Mouse (Mus musculus) megakaryocyte, adult 5-6 weeks (primary cell): Measurements from ENCODE around the gene Efcab11. TPM values are rescaled to one million over a fixed set of nuclear protein-coding genes. Genes with fewer than 3 reads are reported as not detected.

Source experiments
- ATAC-seq: 2 replicates; pipeline ENCODE4 v1.8.0; 2016; ENCODE audit warnings: mild to moderate bottlenecking, inconsistent platforms; ENCODE audit not compliant: poor library complexity, severe bottlenecking
- total RNA-seq, 2 experiments: library from RNA; stranded (forward) in 1 of 2; stranded (reverse) in 1 of 2; fragments of 153-499, 151-499 nt in 1 of 2; fragments of 221-1000, 200-1000 nt in 1 of 2; gene quantifications; 2 replicates each; pipeline versions ENCODE4 v1.2.3 to v1.2.4; 2015 to 2017

Efcab11 gene
- total RNA-seq (2015): 5.4 and 7.0 TPM in 2 replicates
- 12.8 and 17.3 TPM in 2 replicates for total RNA-seq (2017)

DNA sequence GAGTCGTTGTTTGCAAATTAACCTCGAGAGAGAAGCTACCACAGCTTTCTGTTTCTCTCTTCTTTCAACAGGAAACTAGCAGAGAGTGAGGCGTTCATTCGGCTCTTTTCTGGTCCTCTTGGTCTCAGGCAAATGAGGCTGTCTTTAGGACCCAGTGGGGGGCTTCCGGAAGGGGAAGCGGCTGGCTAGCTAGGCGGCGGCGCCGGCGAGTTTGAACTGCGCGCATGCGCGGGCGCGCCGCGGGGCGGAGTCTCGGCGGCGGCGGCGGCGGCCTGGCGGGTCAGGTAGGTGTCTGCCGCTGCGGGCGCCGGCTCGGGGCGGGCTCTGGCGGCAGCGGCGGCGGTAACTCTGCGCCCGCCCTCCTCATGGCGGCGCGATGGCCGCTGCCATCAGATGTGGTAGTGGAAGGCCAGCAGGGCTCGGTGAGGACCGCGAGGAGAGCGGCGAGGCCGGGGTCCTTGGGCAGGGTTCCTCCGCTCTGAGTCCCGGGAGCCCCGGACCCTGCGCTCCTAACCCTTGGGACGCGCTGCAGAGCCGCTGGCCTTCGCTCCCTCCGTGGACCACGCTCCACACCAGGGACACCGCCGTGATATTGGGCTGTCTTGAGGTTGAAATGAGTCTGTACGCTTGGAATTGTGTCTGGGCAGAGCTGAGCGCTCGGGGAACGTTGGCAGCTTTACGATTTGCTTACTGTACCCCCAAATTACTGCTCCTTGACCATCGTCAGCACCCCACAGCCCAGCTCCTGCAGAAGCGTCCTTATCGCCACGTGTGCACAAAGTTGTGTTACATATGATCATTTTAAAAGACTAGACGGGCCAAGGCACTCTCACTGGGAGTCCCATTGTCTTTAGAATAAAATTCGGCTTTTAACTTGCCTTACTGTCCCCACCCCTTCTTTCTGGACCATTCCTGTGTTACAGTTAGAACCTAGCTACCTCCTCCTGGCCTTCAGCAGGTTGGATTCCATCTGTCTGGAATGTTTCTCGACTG is at the start of gene Efcab11, which contains the start of gene Tdp1:
TSS of gene Efcab11 (minus strand) at position 171 of the 993 bp plus-strand sequence.
TSS of gene Tdp1 (plus strand) at position 249 of the 993 bp plus-strand sequence.
- peak; percentile 75 for ATAC-seq

DNA sequence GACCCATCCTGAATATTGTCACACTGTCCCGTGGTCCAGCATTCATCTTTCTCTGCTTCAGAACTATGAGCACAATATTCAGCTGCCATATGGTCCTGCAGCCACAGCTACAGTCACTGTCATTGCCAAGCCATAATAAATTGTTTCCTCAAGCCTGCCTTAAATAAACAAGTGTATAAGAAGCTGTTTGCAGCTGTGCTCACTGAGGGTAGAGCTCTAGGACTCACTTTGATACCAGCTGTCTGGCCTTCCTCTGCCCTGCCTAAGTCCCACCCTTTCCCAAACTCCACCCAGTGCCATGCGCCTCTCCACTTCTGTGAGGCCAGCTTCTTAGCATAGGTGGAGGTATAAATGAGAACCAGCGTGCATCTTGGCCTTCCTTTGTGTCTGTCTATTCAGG is 49.4 kb upstream of the Efcab11 start:
- ATAC-seq: no peak

DNA sequence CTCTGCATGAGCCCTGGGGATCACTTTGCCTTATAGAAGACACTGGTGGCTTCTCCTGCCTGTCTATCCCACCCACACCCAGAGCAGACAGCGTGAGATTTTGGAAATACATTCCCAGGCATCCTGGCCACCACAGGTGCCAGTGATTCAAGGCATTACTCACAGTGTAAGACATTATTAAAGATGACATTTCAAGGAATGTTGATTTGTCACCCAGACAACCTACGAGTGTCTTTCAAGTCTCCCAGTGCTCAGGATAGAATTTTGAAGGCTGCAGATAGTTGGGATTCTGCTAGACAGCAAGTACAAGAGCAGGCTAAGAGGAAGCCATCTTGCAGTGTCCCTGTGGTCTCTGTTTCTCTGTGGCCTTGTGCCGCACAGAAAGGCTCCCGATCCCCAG is 48.0 kb upstream of the Efcab11 start:
- no peak for ATAC-seq

DNA sequence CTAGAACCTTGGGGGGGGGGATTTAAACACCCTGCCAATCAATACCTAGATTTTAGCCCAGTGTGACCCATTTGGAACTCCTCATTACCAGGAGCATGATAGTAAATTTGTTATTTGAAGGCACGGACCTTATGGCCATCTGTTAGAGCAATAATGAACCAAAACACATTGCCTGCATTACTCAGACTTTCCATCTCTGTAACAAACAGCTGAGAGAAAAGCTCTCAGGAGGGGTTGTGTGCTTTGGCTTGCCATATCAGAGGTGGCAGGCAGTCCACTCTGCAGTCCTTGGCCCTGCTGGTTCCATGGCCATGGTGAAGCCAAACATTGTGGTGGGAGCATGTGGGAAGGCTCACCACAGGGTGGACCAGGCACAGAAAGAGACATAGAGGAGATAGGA is 44.9 kb upstream of the Efcab11 start:
- no peak for ATAC-seq

DNA sequence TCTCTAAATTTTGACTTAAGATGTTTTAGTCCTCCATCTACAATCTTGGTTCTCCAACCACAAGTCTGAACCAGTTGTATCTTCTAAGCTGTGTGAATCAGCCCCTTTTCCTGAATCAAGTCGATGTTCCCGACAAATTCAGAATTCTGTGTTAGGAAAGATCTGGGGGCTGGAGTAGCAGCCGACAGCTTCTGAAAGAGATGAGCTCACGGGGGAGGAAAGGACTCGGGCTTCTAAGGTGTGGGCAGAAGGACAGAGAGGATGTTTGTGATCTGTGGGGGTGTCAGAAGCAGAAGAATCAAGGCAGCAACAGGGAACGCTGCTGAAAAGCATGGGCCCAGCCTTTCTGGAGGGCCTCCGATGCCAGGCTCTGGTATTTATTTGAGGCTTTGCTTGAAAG is 44.1 kb upstream of the Efcab11 start:
- no peak for ATAC-seq

DNA sequence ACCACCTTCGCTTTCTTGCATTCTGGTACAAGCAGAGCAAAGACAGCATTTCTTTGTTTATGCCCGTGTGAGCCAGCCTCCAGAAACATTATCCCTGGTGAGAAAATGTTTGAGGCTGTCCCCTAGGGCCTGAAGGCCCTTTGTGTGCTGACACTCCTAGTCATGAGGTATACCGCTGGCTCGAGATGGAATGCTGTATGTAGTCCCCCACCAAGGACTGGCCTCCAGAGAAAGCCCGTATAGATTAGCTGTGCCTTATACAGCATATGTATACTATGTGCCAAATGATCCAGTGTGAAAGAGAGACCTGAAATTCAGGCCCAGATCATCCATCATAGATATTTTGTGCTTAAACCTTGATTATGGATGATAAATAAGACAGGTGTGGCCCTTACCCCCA is 39.5 kb upstream of the Efcab11 start:
- no peak for ATAC-seq

DNA sequence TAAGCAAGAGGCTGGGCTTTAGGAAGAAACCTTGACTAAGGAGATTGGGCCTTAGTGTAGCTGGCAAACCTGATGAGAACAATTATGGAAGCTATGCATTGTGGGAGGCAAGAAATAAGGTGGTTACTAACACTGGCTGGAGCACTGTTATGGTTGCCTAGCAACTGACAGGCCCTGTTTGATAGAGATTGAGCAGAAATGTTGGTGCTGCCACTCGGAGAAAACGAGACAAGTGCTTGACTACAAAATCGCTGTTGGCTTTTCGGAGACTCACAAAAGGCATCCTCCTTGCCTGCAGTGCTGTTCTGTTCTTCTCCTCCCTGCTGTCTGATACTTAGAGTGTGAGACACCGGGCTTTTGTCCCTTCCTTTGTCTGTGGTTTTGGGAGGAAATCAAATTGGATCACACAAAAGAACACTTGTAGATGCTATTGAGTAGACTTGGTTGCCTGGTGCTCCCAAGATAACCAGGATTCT is 38.9 kb upstream of the Efcab11 start:
- no peak for ATAC-seq

DNA sequence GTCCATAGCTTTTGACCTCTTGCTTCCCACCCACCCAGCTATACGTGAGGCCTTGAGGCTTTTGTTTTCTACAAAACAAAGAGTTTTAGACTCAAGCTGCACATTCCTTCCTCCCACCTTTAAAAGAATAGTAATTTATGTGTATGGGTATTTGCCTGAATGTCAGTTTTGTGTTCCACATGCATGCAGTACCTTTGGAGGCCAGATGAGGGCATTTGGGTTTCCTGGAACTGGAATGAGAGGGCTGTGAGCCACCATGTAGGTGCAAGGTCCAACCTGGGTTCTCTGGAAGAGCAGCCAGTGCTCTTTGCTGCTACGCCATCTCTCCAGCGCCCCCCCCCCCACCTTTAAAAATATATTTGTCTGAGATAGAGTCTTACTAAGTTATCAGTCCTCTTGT is 36.8 kb upstream of the Efcab11 start:
- 0 out of 2 replicates have a peak, but pooled peaks have one; percentile 27 for ATAC-seq

DNA sequence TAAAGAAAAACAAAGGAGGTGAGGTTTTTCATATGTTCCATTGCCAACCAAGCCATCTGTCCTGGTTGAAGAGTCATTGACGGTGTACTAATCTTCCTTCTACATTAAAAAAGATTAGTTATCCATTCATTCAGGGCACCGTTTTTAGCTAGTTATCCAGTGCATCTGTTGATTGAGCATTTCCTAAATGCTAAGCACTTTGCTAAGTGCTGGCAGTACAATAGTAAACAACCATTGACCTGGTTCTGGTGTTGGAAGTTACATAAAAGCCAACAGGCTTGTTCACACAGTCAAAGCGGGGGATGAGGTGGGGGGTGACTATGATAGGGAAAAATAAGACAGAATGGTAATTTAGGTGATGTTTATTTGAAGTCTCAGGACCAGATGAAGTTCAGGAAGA is 35.4 kb upstream of the Efcab11 start:
- ATAC-seq: no peak

DNA sequence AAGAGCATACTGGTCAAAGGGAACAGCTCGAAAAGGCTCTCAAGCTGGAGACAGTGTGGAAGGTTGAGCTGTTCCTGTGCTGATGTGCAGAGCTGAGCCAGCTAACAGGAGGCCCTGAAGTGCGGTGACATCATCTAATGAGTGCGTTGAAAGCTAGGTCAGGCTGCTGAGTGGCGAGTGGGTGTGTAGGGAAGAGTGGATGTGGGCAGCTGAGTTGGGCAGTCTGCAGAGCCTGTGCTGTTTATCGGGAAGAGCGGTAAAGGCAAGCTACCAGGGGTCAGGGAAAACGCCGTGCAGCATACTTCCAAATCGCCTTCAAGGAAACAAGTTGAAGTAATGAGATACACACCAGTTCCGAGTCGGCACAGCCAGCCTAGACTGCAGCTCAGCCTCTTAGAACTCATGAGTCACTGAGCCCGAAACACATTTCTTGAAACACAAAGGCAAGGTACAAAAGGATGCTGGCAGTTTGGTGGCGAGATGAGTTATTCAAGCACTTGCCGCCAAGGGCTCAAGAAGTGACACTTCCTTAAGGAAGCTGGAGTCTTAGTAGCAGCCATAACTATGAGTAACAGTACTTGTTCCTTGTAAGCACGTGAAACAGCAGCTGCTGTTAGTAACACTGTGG is 33.7 kb upstream of the Efcab11 start:
- ATAC-seq: no peak

DNA sequence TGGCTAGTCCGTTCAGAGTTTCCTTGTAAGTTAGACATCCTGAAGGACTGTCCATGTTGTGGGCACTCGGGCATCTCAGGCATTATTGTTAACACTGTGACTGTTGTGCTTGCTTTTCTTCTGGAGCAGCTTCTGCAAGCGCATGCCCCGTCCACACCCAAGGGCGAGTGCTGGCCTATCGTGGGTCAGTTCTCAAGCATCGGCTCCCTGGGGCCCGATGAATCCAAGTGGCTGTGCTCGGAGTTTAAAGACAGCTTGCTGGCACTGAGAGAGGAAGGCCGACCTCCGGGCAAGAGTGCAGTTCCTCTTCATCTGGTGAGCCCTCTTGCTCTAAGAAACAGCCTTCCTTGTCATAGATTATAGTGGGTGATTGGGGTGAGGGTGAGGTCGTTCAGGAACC is 27.2 kb upstream of the Efcab11 start:
- ATAC-seq: no peak

DNA sequence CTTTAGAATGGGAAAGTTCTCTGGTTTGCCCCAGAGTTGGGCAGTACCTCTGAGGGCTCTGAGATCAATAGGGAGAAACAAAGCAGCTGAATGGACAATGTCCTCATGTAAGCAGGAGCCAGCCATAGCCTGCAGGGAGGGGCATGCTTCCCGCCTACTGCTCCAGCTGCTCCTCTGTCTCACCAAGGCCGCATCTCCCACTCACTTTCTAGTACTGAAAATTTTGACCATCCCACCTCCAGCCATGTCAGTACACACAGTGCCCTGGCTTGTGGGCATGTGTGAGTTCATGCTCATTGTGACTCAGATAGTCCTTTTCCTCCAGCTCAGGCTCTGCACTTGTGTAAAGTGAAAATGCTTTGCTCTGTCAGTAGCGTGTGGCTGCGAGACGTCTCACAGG is 20.3 kb upstream of the Efcab11 start:
- ATAC-seq: no peak

DNA sequence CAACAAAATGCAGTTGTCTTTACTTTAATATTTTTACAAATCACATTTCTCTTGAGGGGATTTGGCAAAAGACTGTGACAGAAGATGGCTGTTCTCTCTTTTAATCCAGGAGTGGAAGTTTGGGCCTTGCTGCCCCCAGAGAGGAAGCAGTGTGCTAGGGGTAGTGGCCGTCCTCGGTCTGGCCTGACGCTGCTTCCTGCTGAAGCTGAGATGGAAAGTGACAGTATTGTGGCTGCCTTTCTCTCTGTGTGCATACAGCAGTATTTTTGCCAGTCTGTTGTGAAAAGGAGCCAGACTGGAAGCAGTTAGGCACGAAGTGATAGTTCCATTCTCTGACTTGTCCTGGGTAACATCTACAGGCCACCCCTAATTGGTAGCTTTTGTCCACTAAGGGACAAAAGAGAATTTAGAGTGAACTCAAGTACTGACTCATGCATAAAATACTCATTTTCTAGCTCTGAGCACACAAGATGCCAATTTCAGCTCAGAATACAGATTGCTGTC is 18.7 kb upstream of the Efcab11 start:
- peak; percentile 54 for ATAC-seq

DNA sequence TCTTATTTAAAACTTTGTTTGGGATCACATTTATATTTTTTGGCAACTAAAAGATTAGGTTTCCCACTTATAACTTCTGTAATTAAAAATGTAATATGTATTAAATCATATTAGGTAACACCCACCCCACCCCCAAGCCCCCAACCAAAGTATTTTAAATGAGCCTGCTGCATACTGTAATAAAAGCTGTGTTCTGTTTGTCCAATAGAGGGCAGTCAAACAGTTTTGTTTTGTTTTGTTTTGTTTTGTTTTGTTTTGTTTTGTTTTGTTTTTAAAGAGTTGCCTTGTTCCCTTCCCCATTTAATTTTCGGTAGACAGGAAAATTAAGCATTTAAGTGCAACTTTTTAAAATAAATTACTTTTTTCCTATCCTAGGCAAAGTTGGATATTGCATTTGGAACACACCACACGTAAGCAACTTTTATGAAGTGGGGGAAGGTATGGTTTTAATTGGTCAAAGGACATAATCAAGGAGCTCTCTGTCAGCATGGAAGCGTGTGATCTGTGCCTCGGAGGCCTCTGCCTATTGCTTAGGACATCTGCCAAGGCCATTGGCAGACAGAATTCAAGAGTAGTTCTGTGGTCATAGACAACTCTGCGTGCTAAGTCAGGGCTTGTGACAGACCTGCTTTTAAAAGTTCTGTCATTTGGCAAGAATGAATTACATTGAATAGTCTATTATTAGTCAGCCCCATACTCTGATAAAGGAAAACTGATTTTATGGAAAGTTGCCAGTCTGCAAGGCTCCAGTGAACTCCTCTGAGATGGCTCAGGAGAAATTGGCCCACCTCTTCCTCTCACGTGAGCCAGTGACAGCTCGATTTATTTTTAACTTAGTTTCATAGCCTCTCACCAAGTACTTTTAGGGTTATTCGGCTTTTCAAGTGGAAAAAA is 18.0 kb upstream of the Efcab11 start:
- ATAC-seq: no peak

DNA sequence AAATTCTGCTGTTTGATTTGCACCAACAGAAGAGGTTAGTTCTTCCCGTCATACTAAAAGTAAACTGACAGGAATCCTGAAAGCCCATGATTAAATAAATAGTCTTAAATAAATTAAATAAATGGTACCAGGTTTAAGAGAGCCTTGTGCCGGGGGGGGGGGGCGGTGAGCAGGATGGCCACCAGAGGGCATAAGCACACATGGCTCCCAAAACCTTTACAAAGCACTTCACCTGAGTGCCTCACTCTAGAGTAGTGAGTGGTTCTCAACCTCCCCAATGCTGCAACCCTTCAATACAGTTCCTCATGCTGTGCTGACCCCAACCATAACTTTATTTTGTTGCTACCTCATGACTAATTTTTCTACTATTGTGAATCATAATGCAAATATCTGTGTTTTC is 15.8 kb upstream of the Efcab11 start:
- ATAC-seq: peak; percentile 69

DNA sequence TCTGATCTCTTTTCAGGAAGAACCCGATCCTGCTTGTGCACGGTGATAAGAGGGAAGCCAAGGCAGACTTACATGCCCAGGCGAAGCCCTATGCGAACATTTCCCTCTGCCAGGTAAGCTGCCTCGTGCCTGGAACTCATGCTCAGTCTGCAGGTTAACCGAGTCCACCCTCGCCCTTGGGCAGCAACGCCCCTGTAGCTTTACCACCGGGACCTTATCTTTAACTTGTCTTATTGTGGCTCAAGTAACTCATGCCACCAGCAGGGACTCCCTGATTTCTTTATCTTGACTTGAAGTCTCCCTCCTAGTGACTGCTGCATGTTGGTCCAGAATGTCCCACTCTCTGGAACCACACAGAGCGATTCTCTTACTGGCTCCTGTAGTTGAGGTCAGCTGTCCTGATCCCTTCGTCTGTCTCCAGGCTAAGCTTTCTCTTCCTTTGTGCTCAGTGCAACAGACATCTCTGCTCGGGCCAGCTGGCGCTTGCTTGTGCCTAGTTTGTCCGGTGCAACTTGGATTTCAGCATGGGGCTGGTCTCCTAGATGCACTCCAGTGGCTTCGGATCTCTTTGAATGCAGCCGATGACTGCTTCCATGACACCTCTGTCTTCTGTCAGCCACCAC is 14.1 kb upstream of the Efcab11 start:
- no peak for ATAC-seq

DNA sequence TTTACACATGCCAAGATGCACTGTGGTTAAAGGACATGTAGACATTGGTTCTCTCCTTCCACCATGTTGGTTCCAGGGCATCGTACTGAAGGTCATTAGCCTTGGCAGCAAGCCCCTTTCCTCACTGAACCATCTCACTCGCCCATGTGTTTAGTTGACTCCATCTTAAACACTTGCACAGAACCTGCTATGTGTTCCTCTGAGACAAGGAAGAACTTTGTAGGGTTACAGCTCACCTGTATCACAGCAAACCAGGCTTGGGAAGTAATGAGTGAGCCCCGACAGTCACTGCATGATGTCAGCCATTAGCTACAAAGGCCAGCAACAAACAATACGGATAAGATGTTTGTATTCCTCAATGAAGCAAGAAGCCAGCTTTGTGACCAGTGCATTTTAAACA is 13.6 kb upstream of the Efcab11 start:
- no peak for ATAC-seq

DNA sequence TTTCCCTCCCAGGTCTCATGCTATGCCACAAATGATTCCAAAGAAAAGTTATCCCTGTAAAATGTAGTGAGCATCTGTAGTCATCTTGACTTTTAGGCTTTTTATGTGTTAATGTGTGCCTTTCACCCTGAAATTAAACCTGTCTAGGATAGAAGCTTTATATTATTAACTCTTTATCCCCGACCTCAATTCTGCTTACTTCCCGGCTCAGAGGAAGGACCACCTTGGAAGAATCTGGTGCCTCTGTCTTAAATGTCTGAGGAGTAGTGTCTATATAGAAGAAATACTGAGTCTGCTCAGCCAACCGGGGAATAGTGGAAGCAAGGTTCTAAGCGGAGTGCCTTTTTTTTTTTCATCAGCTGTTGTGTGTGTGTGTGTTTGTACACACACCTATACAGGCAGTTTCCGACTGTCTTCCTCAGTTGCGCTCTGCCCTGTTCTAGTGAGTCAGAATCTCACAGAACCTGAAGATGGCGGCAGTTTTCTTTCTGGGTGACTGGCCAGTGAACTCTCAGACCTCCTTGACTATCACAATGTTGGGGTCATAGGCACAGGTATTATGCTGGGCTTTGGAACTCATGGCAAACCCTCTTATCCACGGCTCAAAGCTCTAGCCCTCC is 1.2 kb upstream of the Efcab11 start:
- no peak for ATAC-seq

DNA sequence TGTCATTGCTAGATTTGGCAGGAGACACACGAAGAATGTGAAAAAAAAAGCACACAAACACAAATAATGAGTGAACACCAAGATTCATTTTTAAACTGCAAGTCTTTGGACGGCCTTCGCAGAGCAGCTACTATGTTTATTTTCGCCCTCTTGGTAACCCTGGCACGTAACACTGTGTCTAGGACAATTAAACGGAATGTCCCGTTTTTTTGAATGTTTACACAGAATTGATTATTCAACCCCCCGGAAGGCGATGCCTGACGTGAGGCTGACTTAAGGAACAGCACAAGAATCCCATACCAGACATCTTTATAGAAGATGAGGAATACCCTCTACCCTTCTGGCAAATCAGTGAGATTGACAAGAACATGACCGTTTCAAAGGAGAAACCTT is 530 bp downstream of the Efcab11 start:
- ATAC-seq: 0 out of 2 replicates have a peak, but pooled peaks have one; percentile 1
